Mouse (Mus musculus): ENCODE data around the gene Pdzrn3. TPM values are rescaled to one million over a fixed set of nuclear protein-coding genes. Genes with fewer than 3 reads are reported as not detected.

The Pdzrn3 gene
- total and polyA plus RNA-seq, 3 experiments, result 0.08 TPM; not detected in 2

- TF ChIP-seq TAL1 (IDR thresholded peaks at IDR 0.05; ENCODE audit: low read length) (no peak), MAZ (IDR thresholded peaks at IDR 0.05; ENCODE audit: low read depth, low read length) (no peak)
Measured at GRCm38 (mm10) chr6:101191576-101191975, 186.1 kb downstream of the Pdzrn3 start (continued).

- no peaks in the 10 kb centered on the region for H3K36me3 ChIP-seq (ENCODE audit: control insufficient read depth in 1 of 2, insufficient read depth in 2 of 2, low read length in 2 of 2)
- H3K79me2 ChIP-seq (ENCODE audit: control insufficient read depth, insufficient read depth, low read length, poor library complexity), result no peaks in the 10 kb centered on the region
- DNase-seq (ENCODE audit: low read depth, low spot score), result no peak
- H3K4me3 ChIP-seq (ENCODE audit: control insufficient read depth in 1 of 2, insufficient read depth in 1 of 2, low read depth in 2 of 2, low read length in 2 of 2), result no peak overlapping the region
- H3K9me3 ChIP-seq (replicated peaks; ENCODE audit: insufficient read depth, low read length), result no peaks in the 10 kb centered on the region
- TF ChIP-seq MEF2A (IDR thresholded peaks at IDR 0.05; ENCODE audit: extremely low read depth, insufficient replicate concordance, low read depth, low read length, poor library complexity, severe bottlenecking), result no peak
- no peak for TF ChIP-seq POLR2A (IDR thresholded peaks at IDR 0.05; ENCODE audit: control insufficient read depth in 1 of 2, insufficient read depth in 1 of 2, low read depth in 1 of 2, low read length in 2 of 2, poor library complexity in 1 of 2)
- H3K27me3 ChIP-seq (ENCODE audit: control insufficient read depth in 1 of 2, insufficient read depth in 2 of 2, low read length in 2 of 2), result no peaks in the 10 kb centered on the region; a peak in 1 of 4 replicates
- no peaks in the 10 kb centered on the region for H3K4me1 ChIP-seq (ENCODE audit: control insufficient read depth in 1 of 2, insufficient read depth in 2 of 2, low read length in 2 of 2)
- no peak overlapping the region for H3K9ac ChIP-seq (ENCODE audit: control insufficient read depth, low read depth, low read length, poor library complexity, severe bottlenecking)
- H3K27ac ChIP-seq (ENCODE audit: control insufficient read depth, low read depth, low read length), result no peak overlapping the region
Measured at GRCm38 (mm10) chr6:101187322-101187721, 190.4 kb downstream of the Pdzrn3 start.

GRCm38 (mm10) chr6:101186887-101187286, 190.8 kb downstream of the Pdzrn3 start:
- no peak for TF ChIP-seq RCOR1 (IDR thresholded peaks at IDR 0.05; ENCODE audit: low read depth, low read length)
- no peak for TF ChIP-seq SMC3 (IDR thresholded peaks at IDR 0.05; ENCODE audit: low read depth, low read length)
- no peak for TF ChIP-seq TBP (IDR thresholded peaks at IDR 0.05; ENCODE audit: low read depth, low read length)
- no peak for TF ChIP-seq MYB (IDR thresholded peaks at IDR 0.05; ENCODE audit: low read depth, low read length)
- TF ChIP-seq MAFK (IDR thresholded peaks at IDR 0.05; ENCODE audit: borderline replicate concordance, low read depth, low read length), result no peak
- TF ChIP-seq USF1 (IDR thresholded peaks at IDR 0.05; ENCODE audit: low read depth, low read length), result no peak
- TF ChIP-seq GABPA (IDR thresholded peaks at IDR 0.05; ENCODE audit: low read depth, low read length), result no peak
- no peak for TF ChIP-seq EP300 (IDR thresholded peaks at IDR 0.05; ENCODE audit: low read depth in 1 of 2, low read length in 2 of 2)
- TF ChIP-seq UBTF (IDR thresholded peaks at IDR 0.05; ENCODE audit: borderline replicate concordance, insufficient read depth, low read depth, low read length), result no peak
- Histone ChIP-seq H3K36me3 (ENCODE audit: control insufficient read depth in 1 of 2, insufficient read depth in 2 of 2, low read length in 2 of 2) (no peaks in the 10 kb centered on the region), H3K79me2 (ENCODE audit: control insufficient read depth, insufficient read depth, low read length, poor library complexity) (no peaks in the 10 kb centered on the region), H3K4me3 (ENCODE audit: control insufficient read depth in 1 of 2, insufficient read depth in 1 of 2, low read depth in 2 of 2, low read length in 2 of 2) (no peak overlapping the region), H3K4me1 (ENCODE audit: control insufficient read depth in 1 of 2, insufficient read depth in 2 of 2, low read length in 2 of 2) (no peaks in the 10 kb centered on the region), H3K27me3 (ENCODE audit: control insufficient read depth in 1 of 2, insufficient read depth in 2 of 2, low read length in 2 of 2) (no peaks in the 10 kb centered on the region; a peak in 1 of 4 replicates), H3K9ac (ENCODE audit: control insufficient read depth, low read depth, low read length, poor library complexity, severe bottlenecking) (no peak overlapping the region), H3K9me3 (replicated peaks; ENCODE audit: insufficient read depth, low read length) (no peaks in the 10 kb centered on the region), H3K27ac (ENCODE audit: control insufficient read depth, low read depth, low read length) (no peak overlapping the region)
- no peak for DNase-seq (ENCODE audit: low read depth, low spot score)
